Mouse (Mus musculus): ENCODE data around the gene Slc30a10. TPM values are rescaled to one million over a fixed set of nuclear protein-coding genes. Genes with fewer than 3 reads are reported as not detected.

Gene Slc30a10
- polyA plus RNA-seq, 1 experiment, result not detected

Other genes starting within 250 kb of the Slc30a10 start
- gene Iars2, start 125.5 kb upstream of the Slc30a10 start, polyA plus RNA-seq (2012; ENCODE audit: insufficient read depth, insufficient read length, missing spikeins), result 71.9 and 72.7 TPM in 2 replicates
- gene Bpnt1, start 122.7 kb upstream of the Slc30a10 start, polyA plus RNA-seq (2012; ENCODE audit: insufficient read depth, insufficient read length, missing spikeins), result 79.7 TPM in 2 replicates
- gene Eprs, start 91.8 kb upstream of the Slc30a10 start, polyA plus RNA-seq (2012; ENCODE audit: insufficient read depth, insufficient read length, missing spikeins), result 35.6 and 40.4 TPM in 2 replicates

Data from brown adipose tissue, adult 24 weeks (tissue).